Mouse (Mus musculus) forebrain, embryonic 10.5 days (tissue): ENCODE data around the gene Esrrb. TPM values are rescaled to one million over a fixed set of nuclear protein-coding genes. Genes with fewer than 3 reads are reported as not detected.

Experiments used
- DNase-seq: peaks from one replicate; pipeline ENCODE4 v3.0.0-alpha.2; 2017; ENCODE audit warnings: low spot score; ENCODE audit errors: extremely low spot score
- H3K27ac ChIP-seq: fragments of 300-500 bp; sonication (generic); 2 replicates; pipeline ENCODE4 v1.5.1; 2016; ENCODE audit warnings: mild to moderate bottlenecking
- H3K27me3 ChIP-seq: fragments of 300-500 bp; sonication (generic); 2 replicates; pipeline ENCODE4 v1.6.1; 2016; ENCODE audit warnings: mild to moderate bottlenecking; ENCODE audit not compliant: poor library complexity, severe bottlenecking
- H3K36me3 ChIP-seq: fragments of 300-500 bp; sonication (generic); replicated peaks from 2 replicates; pipeline ENCODE4 v1.6.1; 2016; ENCODE audit warnings: mild to moderate bottlenecking, moderate library complexity
- H3K4me1 ChIP-seq: fragments of 300-500 bp; sonication (generic); 2 replicates; pipeline ENCODE4 v1.6.1; 2016
- H3K4me3 ChIP-seq: fragments of 300-500 bp; sonication (generic); 2 replicates; pipeline ENCODE4 v1.5.1; 2016; ENCODE audit warnings: mild to moderate bottlenecking, moderate library complexity
- H3K9me3 ChIP-seq: fragments of 300-500 bp; sonication (generic); 2 replicates; pipeline ENCODE4 v1.6.1; 2016; ENCODE audit warnings: mild to moderate bottlenecking, moderate library complexity
- WGBS: fragments of 180-500 bp; shearing (Covaris S2); methylation state at CpG from one replicate; pipeline ENCODE4 v1.1.7; 2016; 5-methylcytosine and 5-hydroxymethylcytosine counted together
- polyA plus RNA-seq: library from polyadenylated mRNA; unstranded; fragments of >200 nt; fragmentation: Nextera tagmentation; extraction: Ambion mirVana; gene quantifications from 2 replicates; pipeline ENCODE4 v1.2.1, GENCODE M21; 2016

Esrrb gene
- polyA plus RNA-seq, 1 experiment from 2014 or later, result 0.14 TPM

GRCm38 (mm10) chr12:86370611-86371383, 9.9 kb downstream of the Esrrb start:
- Histone ChIP-seq H3K27ac (no peak overlapping the region), H3K27me3 (peaks cover 26% of the 10 kb centered on the region), H3K4me1 (peaks cover 16% of the 10 kb centered on the region), H3K36me3 (no peaks in the 10 kb centered on the region), H3K4me3 (no peak overlapping the region), H3K9me3 (no peaks in the 10 kb centered on the region)
- DNase-seq, result no peak
- 92% methylated on average over 17 of the region's 17 CpGs for WGBS

GRCm38 (mm10) chr12:86374286-86374685, 13.4 kb downstream of the Esrrb start:
- no peak for DNase-seq
- Histone ChIP-seq H3K4me3 (no peak overlapping the region), H3K36me3 (no peaks in the 10 kb centered on the region), H3K9me3 (no peaks in the 10 kb centered on the region), H3K4me1 (peaks cover 6% of the 10 kb centered on the region), H3K27ac (no peak overlapping the region), H3K27me3 (peaks cover 39% of the 10 kb centered on the region)
- 70% methylated on average over 8 of the region's 8 CpGs for whole genome bisulfite sequencing

GRCm38 (mm10) chr12:86379672-86380213, 18.8 kb downstream of the Esrrb start:
- H3K4me1 ChIP-seq, result peaks cover 33% of the 10 kb centered on the region
- peak overlapping the region; percentile 75 for H3K27ac ChIP-seq
- peak overlapping the region; percentile 24 for H3K4me3 ChIP-seq
- no peaks in the 10 kb centered on the region for H3K9me3 ChIP-seq
- no peaks in the 10 kb centered on the region for H3K36me3 ChIP-seq
- WGBS, result 6% methylated on average over 15 of the region's 15 CpGs
- peaks cover 82% of the 10 kb centered on the region for H3K27me3 ChIP-seq
- DNase-seq, result peak; percentile 61

GRCm38 (mm10) chr12:86383803-86384202, 22.9 kb downstream of the Esrrb start:
- no peak for DNase-seq
- Histone ChIP-seq H3K4me3 (no peak overlapping the region), H3K36me3 (no peaks in the 10 kb centered on the region), H3K9me3 (no peaks in the 10 kb centered on the region), H3K27me3 (peaks cover 65% of the 10 kb centered on the region), H3K4me1 (peaks cover 46% of the 10 kb centered on the region), H3K27ac (peak overlapping the region; percentile 52; the same call in 1 of the 2 replicates)
- WGBS, result 27% methylated on average over 6 of the region's 6 CpGs

DNA sequence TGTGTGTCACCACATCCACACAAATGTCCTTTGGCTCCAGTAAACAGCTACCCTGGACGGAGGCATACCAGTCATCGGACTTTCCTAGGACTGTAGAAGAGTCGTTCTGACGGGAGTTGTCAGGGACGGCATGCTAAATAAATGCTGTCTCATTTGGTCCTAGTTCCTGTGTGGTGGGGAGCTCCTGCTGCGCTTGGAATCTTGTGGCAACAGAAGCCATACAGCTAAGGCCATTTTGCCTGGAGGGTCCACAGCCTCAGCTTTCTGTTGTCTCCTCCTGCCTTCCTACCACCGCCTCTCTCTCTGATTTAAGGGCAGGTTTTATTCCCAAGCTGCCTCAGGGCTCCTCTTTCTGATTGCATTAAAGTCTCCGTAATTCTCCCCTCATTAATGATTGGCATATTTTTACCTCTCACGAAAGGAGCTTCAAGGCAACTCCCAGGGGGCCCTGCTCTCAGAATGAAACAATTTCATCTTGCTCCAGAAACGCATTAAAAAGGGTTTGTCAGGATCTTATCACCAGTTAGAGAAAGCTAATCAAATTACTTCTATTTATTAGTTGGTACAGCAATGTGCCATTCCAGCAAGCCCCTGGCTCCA, 26.9 kb downstream of the Esrrb start:
- peak overlapping the region; percentile 16; the same call in 1 of the 2 replicates for H3K27ac ChIP-seq
- DNase-seq, result no peak
- WGBS, result 68% methylated on average over 10 of the region's 10 CpGs

GRCm38 (mm10) chr12:86394773-86395172, 33.9 kb downstream of the Esrrb start:
- Histone ChIP-seq H3K4me3 (no peak overlapping the region), H3K27me3 (peaks cover 12% of the 10 kb centered on the region), H3K9me3 (no peaks in the 10 kb centered on the region), H3K27ac (no peak overlapping the region), H3K4me1 (peaks cover 10% of the 10 kb centered on the region), H3K36me3 (no peaks in the 10 kb centered on the region)
- no peak for DNase-seq
- WGBS, result 92% methylated on average over 12 of the region's 12 CpGs

More for the DNA sequence above, 26.9 kb downstream of the Esrrb start:
- Histone ChIP-seq H3K4me1 (peaks cover 25% of the 10 kb centered on the region), H3K27me3 (peaks cover 29% of the 10 kb centered on the region; the same call in 1 of the 2 replicates), H3K9me3 (no peaks in the 10 kb centered on the region), H3K4me3 (no peak overlapping the region), H3K36me3 (no peaks in the 10 kb centered on the region)

DNA sequence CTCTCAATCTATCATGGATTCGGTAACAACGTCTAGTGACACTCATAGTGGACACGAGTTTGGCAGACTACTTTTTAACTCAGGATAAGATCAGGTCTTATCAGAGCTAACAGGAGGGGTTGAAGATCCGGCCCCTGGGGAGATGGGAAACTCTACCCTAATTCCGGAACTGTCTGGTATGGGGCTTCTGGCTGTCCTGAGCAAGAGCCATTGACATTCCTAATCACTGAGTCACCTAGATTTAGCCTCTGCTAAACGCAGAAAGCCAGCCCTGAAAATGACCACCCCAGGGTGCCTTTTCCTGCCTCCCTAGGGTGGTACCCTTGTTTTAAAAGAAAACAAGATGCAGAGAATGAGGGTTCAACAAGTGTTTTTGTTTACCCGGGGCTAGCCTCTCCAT, 34.4 kb downstream of the Esrrb start:
- DNase-seq, result no peak
- no peak overlapping the region for H3K27ac ChIP-seq
- H3K4me1 ChIP-seq, result peaks cover 10% of the 10 kb centered on the region
- no peaks in the 10 kb centered on the region for H3K36me3 ChIP-seq
- H3K4me3 ChIP-seq, result no peak overlapping the region
- WGBS, result 60% methylated on average over 7 of the region's 7 CpGs
- peaks cover 17% of the 10 kb centered on the region for H3K27me3 ChIP-seq
- no peaks in the 10 kb centered on the region for H3K9me3 ChIP-seq

GRCm38 (mm10) chr12:86398762-86399161, 37.8 kb downstream of the Esrrb start:
- Histone ChIP-seq H3K9me3 (no peaks in the 10 kb centered on the region), H3K4me3 (no peak overlapping the region), H3K36me3 (no peaks in the 10 kb centered on the region), H3K27me3 (peaks cover 51% of the 10 kb centered on the region), H3K4me1 (peaks cover 16% of the 10 kb centered on the region), H3K27ac (no peak overlapping the region)
- 20% methylated on average over 8 of the region's 8 CpGs for WGBS
- DNase-seq, result no peak

DNA sequence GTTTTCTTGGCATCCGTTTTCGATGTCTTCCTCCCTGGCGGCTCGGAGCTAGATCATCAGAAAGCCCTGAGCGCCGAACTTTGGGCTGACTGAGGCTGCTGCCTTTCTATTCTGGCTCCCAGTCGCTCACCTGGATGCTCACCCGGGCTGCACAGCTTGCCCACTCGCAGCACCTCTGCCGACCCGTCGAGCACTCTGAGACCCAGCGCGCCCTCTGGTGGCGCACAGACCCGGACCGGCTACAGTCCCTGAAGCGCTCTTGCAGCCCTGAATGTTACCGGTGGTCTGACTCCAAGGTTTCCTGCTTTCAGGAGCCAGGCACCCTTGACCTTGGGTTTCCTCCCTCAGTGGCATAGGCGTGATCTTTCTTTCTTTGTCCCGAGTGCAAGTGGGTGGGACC, 41.8 kb downstream of the Esrrb start:
- peak overlapping the region; percentile 29 for H3K4me3 ChIP-seq
- 7% methylated on average over 21 of the region's 21 CpGs for WGBS
- H3K4me1 ChIP-seq, result peaks cover 16% of the 10 kb centered on the region
- H3K36me3 ChIP-seq, result no peaks in the 10 kb centered on the region
- peaks cover 64% of the 10 kb centered on the region for H3K27me3 ChIP-seq
- H3K9me3 ChIP-seq, result no peaks in the 10 kb centered on the region
- DNase-seq, result peak; percentile 80
- H3K27ac ChIP-seq, result no peak overlapping the region

DNA sequence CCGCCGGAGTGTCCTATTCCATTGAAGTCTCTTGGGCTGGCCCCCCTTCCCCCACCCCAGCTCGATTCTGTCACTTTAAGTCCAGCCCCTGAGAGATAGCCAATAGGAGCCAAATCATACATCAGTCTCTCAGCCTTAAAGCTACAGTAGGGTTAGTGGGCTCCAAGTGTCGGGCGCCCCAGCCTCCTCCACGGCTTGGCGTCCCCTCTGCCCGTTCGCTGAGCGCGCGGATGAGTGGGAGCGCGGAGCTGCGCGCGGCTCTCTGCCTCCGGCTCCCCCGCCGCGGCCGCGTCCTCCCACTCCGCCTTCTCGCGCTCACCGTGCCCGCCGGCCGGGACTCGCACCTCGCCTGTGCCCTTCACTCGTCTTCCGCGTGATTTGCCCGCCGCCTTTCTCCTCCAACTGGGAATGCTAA, 60.6 kb downstream of the Esrrb start:
- Histone ChIP-seq H3K27ac (peak overlapping the region; percentile 67), H3K27me3 (peaks cover 88% of the 10 kb centered on the region), H3K9me3 (no peaks in the 10 kb centered on the region), H3K4me1 (peaks cover 36% of the 10 kb centered on the region), H3K36me3 (no peaks in the 10 kb centered on the region), H3K4me3 (peak overlapping the region; percentile 67)
- DNase-seq, result peak; percentile 56
- WGBS, result under 1% methylated on average over 37 of the region's 37 CpGs

GRCm38 (mm10) chr12:86422166-86422910, 61.4 kb downstream of the Esrrb start:
- WGBS, result 1% methylated on average over 59 of the region's 59 CpGs
- H3K27ac ChIP-seq, result no peak overlapping the region
- H3K36me3 ChIP-seq, result no peaks in the 10 kb centered on the region
- H3K27me3 ChIP-seq, result peaks cover 96% of the 10 kb centered on the region
- peak; percentile 36 for DNase-seq
- H3K9me3 ChIP-seq, result no peaks in the 10 kb centered on the region
- H3K4me3 ChIP-seq, result peak overlapping the region; percentile 67
- H3K4me1 ChIP-seq, result peaks cover 43% of the 10 kb centered on the region

DNA sequence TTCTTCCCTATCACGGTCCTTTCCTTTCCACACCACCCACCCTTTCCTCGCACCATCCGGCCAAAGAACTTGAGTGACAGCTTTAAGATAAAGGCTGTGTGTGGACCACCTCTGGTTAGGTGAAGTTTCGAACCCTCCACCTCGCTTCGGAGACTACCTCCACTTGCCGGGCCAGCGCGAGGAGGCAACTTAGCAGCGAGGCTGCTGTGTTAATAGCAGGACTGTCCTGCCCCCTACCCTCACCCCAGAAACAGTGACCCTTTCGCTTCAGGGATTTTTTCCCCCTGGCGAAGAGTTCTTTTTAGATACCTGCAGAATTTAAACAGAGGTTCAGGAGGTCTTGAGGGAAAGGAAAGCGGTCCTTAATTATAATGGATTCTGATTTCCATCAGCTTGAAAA, 62.2 kb downstream of the Esrrb start:
- 3% methylated on average over 13 of the region's 13 CpGs for WGBS
- DNase-seq, result no peak
- H3K36me3 ChIP-seq, result no peaks in the 10 kb centered on the region
- no peak overlapping the region for H3K27ac ChIP-seq
- H3K4me3 ChIP-seq, result no peak overlapping the region
- H3K27me3 ChIP-seq, result peaks cover 92% of the 10 kb centered on the region
- no peaks in the 10 kb centered on the region for H3K9me3 ChIP-seq
- peaks cover 43% of the 10 kb centered on the region for H3K4me1 ChIP-seq
